Mouse (Mus musculus): ENCODE measurements around the gene Lrrc49.

Lrrc49 gene

DNA sequence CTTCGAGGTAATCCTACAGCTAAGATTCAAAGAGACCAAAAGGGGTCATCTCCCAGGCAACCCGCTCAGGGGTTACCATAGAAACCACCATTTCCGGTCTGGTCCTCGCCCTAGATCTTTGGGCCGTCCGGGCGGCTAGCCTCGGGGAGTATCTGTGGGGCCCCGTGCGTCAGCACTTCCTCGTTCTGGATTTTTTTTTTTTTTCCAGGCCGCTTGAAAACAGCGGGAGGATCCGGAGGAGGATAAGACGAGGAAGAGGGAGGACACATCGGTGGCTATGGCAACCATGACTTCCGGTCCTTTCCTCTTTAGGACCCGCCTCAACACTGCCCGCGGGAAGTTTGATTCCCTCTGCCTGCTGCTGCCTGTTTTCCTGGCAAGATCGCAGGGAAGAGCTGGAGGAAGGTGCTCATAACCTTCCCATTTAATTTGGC lies at the start of gene Lrrc49:
Gene Lrrc49, minus strand, starts transcription at position 268 of the 434 bp plus-strand sequence.
- peak; percentile 91 to 93 for DNase-seq

- no peak for DNase-seq
These were observed 46.4 kb upstream of the Lrrc49 start for GRCm38 (mm10) chr9:60734321-60734720.

DNA sequence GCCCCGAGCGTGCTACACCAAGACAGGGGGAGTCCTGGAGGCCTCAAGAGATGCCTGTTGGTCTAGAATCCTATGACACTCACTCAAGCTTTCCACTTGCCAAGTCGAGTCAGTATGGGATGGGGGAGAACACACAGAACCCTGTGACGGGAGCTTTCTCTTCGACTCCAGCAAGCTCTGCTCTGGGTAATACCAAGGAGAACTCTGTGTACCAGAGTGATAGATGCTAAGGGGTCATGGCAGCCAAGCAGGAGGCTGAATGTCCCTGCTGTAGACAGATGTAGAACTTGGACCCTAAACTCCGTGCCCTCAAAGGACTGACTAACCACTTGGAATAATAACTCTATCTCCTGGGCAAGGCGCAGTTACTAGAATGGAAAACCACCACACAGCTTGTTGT lies 37.0 kb upstream of the Lrrc49 start:
- no peak for DNase-seq

- no peak for DNase-seq
These were observed 31.7 kb upstream of the Lrrc49 start for GRCm38 (mm10) chr9:60719687-60720086.

DNA sequence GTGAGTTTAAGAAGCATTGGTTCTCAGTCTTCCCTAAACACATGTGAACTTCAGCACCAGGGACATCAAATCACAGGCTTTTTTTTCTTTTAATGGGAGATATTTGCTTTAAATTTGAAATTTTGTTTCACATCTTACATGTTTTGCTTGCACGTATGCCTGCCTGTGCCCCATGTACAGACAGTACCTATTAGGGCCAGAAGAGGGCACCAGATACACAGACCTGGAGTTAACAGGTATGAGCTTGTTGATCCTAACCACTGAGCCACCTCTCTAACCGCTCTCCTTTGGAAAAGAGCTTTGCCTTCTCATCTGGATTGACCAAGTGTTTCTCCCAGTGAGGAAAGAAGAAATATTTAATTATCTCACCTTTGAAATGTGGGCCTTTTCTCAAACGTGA lies 30.3 kb upstream of the Lrrc49 start:
- peak; percentile 48 to 75 for DNase-seq

DNA sequence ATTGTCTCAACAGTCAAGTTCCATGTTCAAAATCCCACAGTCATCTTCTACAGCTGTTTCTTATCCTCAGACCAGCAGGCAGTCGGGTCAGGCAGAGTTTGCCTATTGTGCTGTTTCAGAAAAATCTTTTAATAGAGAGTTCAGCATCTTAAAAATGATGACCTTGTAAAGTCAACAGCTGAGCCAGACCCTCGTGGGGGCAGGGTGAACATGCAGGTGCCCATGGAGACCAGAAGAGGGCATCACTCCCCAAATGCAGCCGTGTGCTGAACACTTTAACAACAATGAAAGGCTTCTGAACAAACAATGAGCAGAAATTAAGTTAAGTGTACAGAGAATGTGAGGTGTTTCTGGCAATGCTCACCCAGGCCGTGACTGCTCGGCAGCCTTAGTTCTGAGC lies 27.9 kb upstream of the Lrrc49 start:
- DNase-seq: no peak

DNA sequence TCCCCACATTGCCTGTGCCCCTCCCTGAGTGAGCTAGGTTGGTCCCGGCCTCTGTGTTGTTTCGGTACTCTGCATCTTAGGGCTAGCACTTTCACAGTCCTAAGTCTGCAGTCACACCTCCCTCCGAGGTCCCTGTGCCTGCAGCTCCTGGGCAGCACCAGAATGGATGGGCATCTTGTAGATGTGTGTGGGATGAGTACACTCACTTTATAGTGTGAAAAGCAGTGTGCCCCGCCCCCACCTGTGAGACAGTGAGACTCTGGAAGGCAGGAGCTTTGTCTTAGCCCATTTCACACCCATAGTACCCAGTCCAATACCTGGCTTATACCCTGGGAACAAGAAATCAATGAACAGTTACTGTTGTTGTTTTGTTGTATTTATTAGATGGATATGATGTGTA lies 27.3 kb upstream of the Lrrc49 start:
- peak in 1 of 2 experiments; percentile 36 for DNase-seq

- peak; percentile 49 to 63 for DNase-seq
These were observed 26.2 kb upstream of the Lrrc49 start for GRCm38 (mm10) chr9:60714191-60714590.

DNA sequence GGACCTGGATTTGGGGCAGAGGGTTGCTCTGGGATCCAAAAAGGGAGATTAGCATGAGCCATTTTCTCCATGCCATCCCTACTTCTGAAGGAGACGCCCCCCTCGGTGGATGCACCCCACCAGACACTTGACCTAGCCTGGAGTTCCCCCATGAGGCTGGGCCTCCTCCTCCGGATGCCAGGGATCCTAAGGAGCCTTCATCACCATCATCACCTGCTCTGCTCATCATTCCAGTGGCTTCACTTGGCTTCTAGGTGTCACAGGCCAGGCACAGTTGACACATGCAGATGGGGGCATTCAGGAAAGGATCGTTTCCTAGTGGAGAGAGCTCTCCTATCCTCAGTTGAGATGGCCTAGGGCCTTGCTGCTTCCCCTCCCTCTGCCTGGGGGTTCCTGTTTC lies 25.7 kb upstream of the Lrrc49 start:
- DNase-seq: peak; percentile 40 to 59

GRCm38 (mm10) chr9:60712771-60713541 lies 25.0 kb upstream of the Lrrc49 start, which contains the start of gene Larp6:
TSS of gene Larp6 (plus strand) at chr9:60712989.
- peak; percentile 86 to 87 for DNase-seq

GRCm38 (mm10) chr9:60712011-60712410 lies 24.1 kb upstream of the Lrrc49 start:
- peak in 1 of 2 experiments; percentile 26 for DNase-seq

- DNase-seq: no peak
These were observed 21.8 kb upstream of the Lrrc49 start for GRCm38 (mm10) chr9:60709721-60710120.

DNA sequence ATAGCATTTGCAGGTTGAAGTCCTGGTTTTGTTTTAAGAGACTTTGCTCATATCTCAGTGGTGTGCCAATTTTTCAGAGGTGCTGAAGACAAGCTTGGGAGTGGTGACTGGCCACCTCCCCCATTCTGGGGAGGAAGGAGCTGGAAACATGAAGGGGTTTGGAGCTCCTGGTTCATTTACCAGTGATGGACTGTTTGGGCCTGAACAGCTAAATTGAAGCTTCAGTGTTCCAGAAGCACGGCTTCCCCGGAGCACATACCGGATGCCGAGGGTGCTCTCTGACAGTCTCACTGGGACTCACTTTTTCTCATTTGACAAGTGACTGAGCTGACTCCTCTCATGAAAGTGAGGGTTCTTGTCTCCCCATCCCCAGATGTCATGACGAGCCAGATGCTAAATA lies 20.6 kb upstream of the Lrrc49 start:
- no peak for DNase-seq

- no peak for DNase-seq
These were observed 19.6 kb upstream of the Lrrc49 start for GRCm38 (mm10) chr9:60707594-60707993.

DNA sequence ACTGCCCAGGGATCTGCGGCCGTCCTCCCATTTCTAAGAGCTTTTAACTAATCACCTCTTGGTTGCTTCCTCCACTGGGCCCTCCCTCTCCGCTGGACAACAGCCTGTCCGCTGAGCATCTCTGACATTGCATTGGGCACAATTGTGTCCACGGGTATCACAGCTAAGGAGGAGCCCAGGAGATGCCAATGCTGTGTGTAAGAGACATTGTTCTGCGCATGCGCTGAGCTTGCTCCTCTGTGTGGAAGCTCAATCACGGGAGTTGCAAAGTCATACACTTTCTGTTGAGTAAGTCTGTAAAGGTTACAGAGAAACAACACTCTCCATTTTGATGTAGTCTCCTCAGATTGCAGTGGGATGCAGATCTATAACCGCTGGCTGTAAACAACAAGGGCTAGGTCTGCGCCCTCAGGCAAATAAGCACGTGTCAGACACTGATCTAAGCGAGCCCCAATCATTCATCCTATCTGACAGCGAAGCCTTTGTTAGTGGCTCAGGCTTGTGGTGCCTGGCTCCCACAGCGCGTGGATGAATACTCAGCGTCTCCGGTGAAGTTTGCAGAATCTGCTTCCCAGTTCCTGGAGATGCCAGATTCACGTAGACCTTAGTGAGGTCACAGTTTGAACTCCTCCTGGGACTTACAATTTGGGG lies 11.7 kb upstream of the Lrrc49 start:
- DNase-seq: no peak

DNA sequence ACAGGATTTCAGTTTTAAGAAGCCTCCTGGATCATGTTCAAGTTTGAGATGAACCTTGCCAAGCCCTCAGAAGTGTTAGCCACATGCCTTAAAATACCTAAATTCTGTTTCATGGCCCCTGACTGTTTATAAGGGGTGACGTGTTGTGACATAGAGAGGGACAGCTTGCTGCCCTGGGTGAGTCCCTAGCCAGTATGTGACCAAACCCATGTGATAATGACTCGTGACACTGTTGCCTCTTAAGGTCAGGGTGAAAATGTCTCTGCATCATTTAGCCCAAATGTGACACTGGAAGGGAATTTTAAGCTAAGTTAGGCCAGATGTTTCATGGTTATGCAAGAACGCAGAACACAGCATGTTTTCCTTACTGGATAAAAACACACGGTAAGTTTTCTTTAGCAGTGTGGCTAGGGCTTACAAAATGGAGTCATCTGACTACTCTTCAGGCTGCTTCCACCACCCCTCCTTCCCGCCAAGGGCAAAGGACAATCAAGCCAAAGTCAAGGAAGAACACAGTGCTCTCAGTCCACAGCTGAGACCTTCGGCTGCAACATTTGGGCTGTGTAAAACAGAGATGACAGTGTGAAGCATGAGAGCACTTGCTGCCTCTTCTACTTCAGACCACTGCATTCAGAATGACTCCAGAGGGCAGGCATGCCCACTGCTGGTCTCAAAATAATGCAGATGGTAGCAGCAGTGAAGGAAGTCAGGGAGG lies 8.5 kb upstream of the Lrrc49 start:
- DNase-seq: no peak

DNA sequence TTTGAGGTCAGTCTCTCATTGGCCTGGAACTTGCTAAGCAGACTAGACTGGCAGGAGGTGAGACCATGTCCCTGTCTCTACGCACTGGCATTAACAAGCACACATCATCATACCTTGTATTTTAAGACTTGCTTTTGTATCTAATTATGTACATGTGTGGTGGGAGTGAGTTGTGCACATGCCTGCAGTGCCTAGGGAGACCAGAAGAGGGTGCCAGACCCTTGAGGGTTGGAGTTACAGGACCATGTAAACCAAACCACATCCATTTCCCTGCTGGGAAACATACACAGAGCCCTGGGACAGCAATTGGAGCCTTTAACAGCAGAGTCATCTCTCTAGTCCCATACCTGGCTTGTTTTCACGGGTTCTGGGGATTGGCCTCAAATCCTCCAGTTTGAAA lies 6.0 kb upstream of the Lrrc49 start:
- DNase-seq: peak in 1 of 2 experiments; percentile 57

GRCm38 (mm10) chr9:60692624-60693023 lies 4.7 kb upstream of the Lrrc49 start:
- no peak for DNase-seq

DNA sequence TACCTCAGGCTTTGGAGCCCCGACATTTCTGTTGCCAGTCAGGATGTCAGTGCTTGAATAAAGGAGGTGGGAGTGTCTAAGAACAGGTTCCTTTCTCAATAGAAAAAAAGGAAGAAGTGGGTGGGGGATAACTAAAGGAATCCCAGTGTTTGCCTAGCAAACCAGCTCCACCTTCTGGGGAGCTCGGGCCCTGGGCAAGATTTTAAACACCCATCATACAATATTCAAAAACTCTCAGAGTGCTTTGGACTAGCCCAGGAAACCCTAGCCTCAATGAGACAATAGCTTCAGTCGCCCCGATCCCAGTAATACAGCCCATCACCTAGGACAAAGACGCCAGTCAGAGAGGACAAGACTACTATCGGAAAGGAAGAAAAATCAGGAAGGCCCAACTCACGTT lies 543 bp downstream of the Lrrc49 start:
- DNase-seq: peak in 1 of 2 experiments; percentile 67

GRCm38 (mm10) chr9:60682753-60683152 lies 5.2 kb downstream of the Lrrc49 start:
- no peak for DNase-seq

- DNase-seq: peak in 1 of 2 experiments; percentile 39
These were observed 7.0 kb downstream of the Lrrc49 start for GRCm38 (mm10) chr9:60681005-60681404.

DNA sequence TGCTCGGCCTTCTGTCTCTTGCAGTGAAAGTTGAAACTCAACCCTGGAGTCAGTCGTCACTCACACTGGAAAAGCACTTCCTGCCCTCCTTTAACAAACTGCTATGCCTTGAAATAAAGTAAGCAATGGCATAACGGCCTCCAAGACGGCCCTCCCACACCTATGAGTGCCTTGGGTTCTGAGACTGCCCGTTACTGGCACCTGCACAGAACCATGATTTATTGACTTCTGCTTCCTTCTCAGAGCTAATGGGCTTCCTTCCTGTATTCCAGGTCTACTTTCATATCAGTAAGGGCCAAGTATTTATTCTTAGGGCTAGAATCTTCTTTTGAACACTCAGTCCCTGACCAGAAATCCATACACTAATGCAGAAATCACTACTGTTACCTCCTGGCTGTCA lies 9.0 kb downstream of the Lrrc49 start:
- no peak for DNase-seq

DNA sequence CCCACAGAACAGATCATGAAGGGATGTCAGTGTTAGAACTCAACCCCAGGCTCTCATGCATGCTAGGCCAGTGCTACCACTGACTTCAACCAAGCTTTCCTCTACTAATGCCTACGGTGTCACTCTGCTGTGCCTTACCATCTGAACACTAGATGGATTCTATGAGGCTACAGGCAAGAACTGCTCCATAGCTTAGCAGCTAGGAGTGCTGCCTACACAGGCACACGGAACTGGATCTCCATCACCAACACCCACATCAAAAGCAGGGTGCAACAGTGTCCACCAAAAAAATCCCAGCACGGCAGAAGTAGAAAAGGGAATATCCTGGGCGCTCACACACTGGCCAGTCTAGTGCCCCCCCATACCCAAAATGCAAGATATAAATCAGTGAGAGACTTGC lies 11.5 kb downstream of the Lrrc49 start:
- no peak for DNase-seq

DNA sequence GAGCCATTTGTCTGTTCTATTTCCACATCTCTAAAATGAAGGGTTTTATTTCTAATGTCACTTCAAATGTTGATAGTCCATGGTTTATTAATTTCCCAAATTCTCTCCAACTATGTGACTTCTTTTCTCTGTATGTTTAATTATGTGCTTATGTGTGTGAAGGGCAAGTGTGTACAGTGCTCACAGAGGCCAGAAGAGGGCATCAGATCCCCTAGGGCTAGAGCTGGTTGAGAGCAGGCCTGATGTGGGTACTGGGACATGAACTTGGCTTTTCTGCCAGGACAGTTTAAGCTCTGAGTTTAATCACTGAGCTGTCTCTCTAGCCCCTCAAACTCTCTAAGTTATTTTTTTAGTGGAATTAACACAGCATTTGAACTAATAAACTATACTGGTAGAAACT lies 13.2 kb downstream of the Lrrc49 start:
- no peak for DNase-seq
